Mouse (Mus musculus) stomach, postnatal 0 days (tissue): Measurements from ENCODE around the gene Dctpp1. TPM values are rescaled to one million over a fixed set of nuclear protein-coding genes. Genes with fewer than 3 reads are reported as not detected.

Source experiments
- ATAC-seq: fragments of 200-750 bp; cut with Nextera tagmentation; 2 replicates; pipeline ENCODE4 v1.8.0; 2017; ENCODE audit not compliant: low FRiP score, low TSS enrichment
- DNase-seq: peaks from one replicate; pipeline ENCODE4 v3.0.0-alpha.2; 2016; ENCODE audit warnings: low spot score
- H3K27ac ChIP-seq: fragments of 300-500 bp; sonication (generic); replicated peaks from 2 replicates; pipeline ENCODE4 v1.5.1; 2014; ENCODE audit warnings: mild to moderate bottlenecking, control low read depth
- H3K27me3 ChIP-seq: fragments of 300-500 bp; sonication (generic); 2 replicates; pipeline ENCODE4 v1.6.1; 2014; ENCODE audit warnings: low read length; ENCODE audit not compliant: control insufficient read depth, insufficient read depth
- H3K36me3 ChIP-seq: fragments of 300-500 bp; sonication (generic); 2 replicates; pipeline ENCODE4 v1.6.1; 2014; ENCODE audit warnings: low read length, mixed read lengths; ENCODE audit not compliant: control insufficient read depth, insufficient read depth
- H3K4me1 ChIP-seq: fragments of 300-500 bp; sonication (generic); replicated peaks from 2 replicates; pipeline ENCODE4 v1.6.1; 2014; ENCODE audit warnings: antibody characterized with exemption; ENCODE audit not compliant: control insufficient read depth, insufficient read depth
- H3K4me2 ChIP-seq: fragments of 300-500 bp; sonication (generic); replicated peaks from 2 replicates; pipeline ENCODE4 v1.6.1; 2014; ENCODE audit warnings: low read depth, mild to moderate bottlenecking, control low read depth, moderate library complexity
- H3K4me3 ChIP-seq: fragments of 300-500 bp; sonication (generic); 2 replicates; pipeline ENCODE4 v1.5.1; 2014; ENCODE audit warnings: low read depth, low read length, control low read depth
- H3K9ac ChIP-seq: fragments of 300-500 bp; sonication (generic); 2 replicates; pipeline ENCODE4 v1.6.1; 2014; ENCODE audit warnings: mild to moderate bottlenecking, low read length, control low read depth, mixed read lengths
- H3K9me3 ChIP-seq: fragments of 300-500 bp; sonication (generic); 2 replicates; pipeline ENCODE4 v1.6.1; 2016; ENCODE audit warnings: low read length; ENCODE audit not compliant: control insufficient read depth
- CTCF ChIP-seq: IDR thresholded peaks from 2 replicates; pipeline ENCODE4 v1.5.1; 2016; ENCODE audit warnings: antibody characterized with exemption, low read depth, mild to moderate bottlenecking, moderate library complexity
- EP300 ChIP-seq: optimal IDR thresholded peaks from 2 replicates; pipeline ENCODE3; 2016; ENCODE audit warnings: antibody characterized with exemption
- WGBS: fragments of 180-500 bp; shearing (Covaris S2); extraction: QIAGEN DNeasy Blood & Tissue Kit; methylation state at CpG from one replicate; pipeline ENCODE4 v1.1.7; 2014; 5-methylcytosine and 5-hydroxymethylcytosine counted together
- polyA plus RNA-seq: library from polyadenylated mRNA; unstranded; fragments of >200 nt; fragmentation: Nextera tagmentation; extraction: Ambion mirVana; gene quantifications from 2 replicates; pipeline ENCODE4 v1.2.1, GENCODE M21; 2015

Gene Dctpp1
- polyA plus RNA-seq, 1 experiment from 2014 or later = 84.5 TPM

DNA sequence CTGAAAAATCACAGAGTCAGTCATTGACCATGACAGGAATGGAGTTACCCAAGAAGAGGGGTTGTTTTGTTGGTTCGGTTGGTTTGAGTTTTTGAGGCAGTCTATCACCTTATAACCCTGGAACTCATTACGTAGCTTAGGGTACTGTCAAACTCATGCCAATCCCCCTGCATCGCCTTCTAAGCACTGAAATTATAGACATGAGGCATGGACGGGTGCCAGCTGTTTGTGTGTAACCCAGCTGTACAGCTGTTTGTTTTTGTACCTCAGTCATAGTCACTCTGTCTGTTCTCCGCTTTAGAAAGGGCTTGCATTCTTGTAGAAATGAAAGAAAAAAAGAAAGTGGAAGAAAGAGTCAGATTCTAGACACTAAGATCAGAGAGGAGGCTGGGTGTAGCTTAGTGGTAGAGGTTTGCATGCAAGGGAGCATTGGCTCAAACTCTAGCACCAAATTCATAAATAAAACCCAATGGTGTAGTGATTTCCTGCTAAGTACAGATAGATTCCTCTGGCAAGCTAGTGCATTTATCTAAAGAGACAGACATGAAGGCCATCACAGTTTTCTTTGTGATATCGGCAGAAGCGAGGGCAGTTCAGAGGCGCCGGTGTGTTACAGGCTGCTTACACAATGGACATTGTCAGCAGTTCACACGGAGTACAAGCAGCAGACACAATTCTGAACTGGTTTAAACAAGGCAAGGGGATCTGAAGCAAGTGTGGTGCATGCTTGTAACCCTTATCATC is 1.9 kb upstream of the Dctpp1 start:
- no peak overlapping the region for H3K4me2 ChIP-seq
- no peak overlapping the region for H3K27ac ChIP-seq
- DNase-seq (no peak), ATAC-seq (no peak)
- no peaks in the 10 kb centered on the region for H3K9me3 ChIP-seq
- no peak overlapping the region for H3K9ac ChIP-seq
- no peak overlapping the region for H3K4me3 ChIP-seq
- no peaks in the 10 kb centered on the region for H3K27me3 ChIP-seq
- WGBS = 77% methylated on average over 10 of the region's 10 CpGs
- TF ChIP-seq EP300 = no peak
- TF ChIP-seq CTCF = no peak
- H3K4me1 ChIP-seq = no peaks in the 10 kb centered on the region
- no peaks in the 10 kb centered on the region for H3K36me3 ChIP-seq

DNA sequence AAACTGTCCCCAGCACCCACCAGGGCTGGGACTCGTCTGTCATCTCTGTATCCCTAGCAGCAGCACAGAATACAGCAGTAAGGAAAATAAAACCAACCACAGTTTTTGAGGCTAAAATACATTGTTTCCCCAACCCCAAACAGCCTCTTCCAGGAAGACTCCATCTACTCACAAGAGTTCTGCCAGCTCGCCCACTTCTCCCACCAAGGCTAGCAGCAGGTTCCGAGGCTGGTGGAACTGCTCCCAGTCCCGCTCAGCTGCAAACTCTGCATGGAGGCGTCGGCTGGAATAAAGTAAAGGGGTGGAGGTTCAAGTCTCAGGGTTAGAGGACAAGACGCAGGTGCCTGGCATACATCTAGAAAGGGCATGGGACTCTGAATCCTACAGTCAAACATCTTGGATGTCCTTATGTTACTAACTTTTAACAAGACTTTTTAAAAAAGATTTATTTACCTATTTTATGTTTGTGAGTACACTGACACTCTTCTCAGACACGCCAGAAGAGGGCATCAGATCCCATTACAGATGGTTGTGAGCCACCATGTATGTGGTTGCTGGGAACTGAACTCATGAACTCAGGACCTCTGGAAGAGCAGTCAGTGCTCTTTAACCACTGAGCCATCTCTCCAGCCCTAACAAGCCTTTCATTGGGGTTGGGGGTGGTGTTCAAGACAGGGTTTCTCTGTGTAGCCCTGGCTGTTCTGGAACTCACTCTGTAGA is 1.2 kb downstream of the Dctpp1 start:
- TF ChIP-seq CTCF (peak; percentile 33; the same call in 1 of the 2 replicates), EP300 (no peak)
- peaks cover 3% of the 10 kb centered on the region for H3K4me1 ChIP-seq
- no peak overlapping the region for H3K4me3 ChIP-seq
- H3K9ac ChIP-seq = no peak overlapping the region
- no peaks in the 10 kb centered on the region for H3K9me3 ChIP-seq
- ATAC-seq = no peak
- DNase-seq = no peak
- H3K4me2 ChIP-seq = peak overlapping the region; percentile 81; the same call in 1 of the 2 replicates
- H3K36me3 ChIP-seq = no peaks in the 10 kb centered on the region
- H3K27ac ChIP-seq = no peak overlapping the region
- H3K27me3 ChIP-seq = no peaks in the 10 kb centered on the region
- 66% methylated on average over 8 of the region's 8 CpGs for WGBS

GRCm38 (mm10) chr7:127256518-127256917 is 4.0 kb downstream of the Dctpp1 start:
- H3K9ac ChIP-seq = no peak overlapping the region
- H3K36me3 ChIP-seq = no peaks in the 10 kb centered on the region
- 85% methylated on average over 5 of the region's 5 CpGs for WGBS
- peaks cover 3% of the 10 kb centered on the region for H3K4me1 ChIP-seq
- TF ChIP-seq CTCF (no peak), EP300 (no peak)
- ATAC-seq = no peak
- H3K4me3 ChIP-seq = no peak overlapping the region
- H3K4me2 ChIP-seq = no peak overlapping the region
- DNase-seq = no peak
- H3K27me3 ChIP-seq = no peaks in the 10 kb centered on the region
- H3K27ac ChIP-seq = no peak overlapping the region
- no peaks in the 10 kb centered on the region for H3K9me3 ChIP-seq

DNA sequence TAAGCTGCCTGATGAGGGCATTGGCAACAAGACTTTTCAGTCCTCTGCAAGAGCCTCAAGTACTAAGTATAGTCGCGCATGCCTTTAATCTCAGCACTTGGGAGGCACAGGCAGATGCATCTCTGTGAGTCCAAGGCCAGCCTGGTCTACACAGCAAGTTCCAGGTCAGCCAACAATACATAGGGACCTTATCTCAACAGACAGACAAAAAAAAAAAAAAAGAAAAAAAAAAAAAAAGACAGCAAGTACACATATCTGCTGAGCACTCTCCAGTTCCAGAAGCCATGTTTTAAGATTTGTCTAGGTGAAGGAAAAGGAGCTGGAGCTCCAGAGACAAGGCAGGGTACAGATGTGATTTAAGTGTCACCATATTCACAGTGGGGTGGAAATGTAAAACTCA is 4.5 kb downstream of the Dctpp1 start:
- no peaks in the 10 kb centered on the region for H3K27me3 ChIP-seq
- no peaks in the 10 kb centered on the region for H3K9me3 ChIP-seq
- H3K4me2 ChIP-seq = no peak overlapping the region
- H3K36me3 ChIP-seq = no peaks in the 10 kb centered on the region
- TF ChIP-seq EP300 (no peak), CTCF (no peak)
- DNase-seq (no peak), ATAC-seq (no peak)
- no peak overlapping the region for H3K27ac ChIP-seq
- 75% methylated on average over 2 of the region's 2 CpGs for WGBS
- H3K4me3 ChIP-seq = no peak overlapping the region
- H3K4me1 ChIP-seq = peaks cover 3% of the 10 kb centered on the region
- H3K9ac ChIP-seq = no peak overlapping the region

GRCm38 (mm10) chr7:127255008-127255407 is 5.5 kb downstream of the Dctpp1 start:
- DNase-seq (no peak), ATAC-seq (no peak)
- Histone ChIP-seq H3K4me3 (peak overlapping the region; percentile 55; the same call in 1 of the 2 replicates), H3K27me3 (no peaks in the 10 kb centered on the region), H3K9ac (peak overlapping the region; percentile 65), H3K36me3 (peaks cover 1% of the 10 kb centered on the region; the same call in 1 of the 2 replicates), H3K9me3 (no peaks in the 10 kb centered on the region), H3K4me1 (peaks cover 3% of the 10 kb centered on the region), H3K27ac (no peak overlapping the region), H3K4me2 (peak overlapping the region; percentile 87)
- WGBS = 14% methylated on average over 4 of the region's 4 CpGs
- TF ChIP-seq CTCF (no peak), EP300 (no peak)
